Mouse (Mus musculus): ENCODE measurements around the gene Ciapin1. TPM values are rescaled to one million over a fixed set of nuclear protein-coding genes. Genes with fewer than 3 reads are reported as not detected.

The Ciapin1 gene
- total and polyA plus RNA-seq, 2 experiments = 11.9 to 48.9 TPM

DNA sequence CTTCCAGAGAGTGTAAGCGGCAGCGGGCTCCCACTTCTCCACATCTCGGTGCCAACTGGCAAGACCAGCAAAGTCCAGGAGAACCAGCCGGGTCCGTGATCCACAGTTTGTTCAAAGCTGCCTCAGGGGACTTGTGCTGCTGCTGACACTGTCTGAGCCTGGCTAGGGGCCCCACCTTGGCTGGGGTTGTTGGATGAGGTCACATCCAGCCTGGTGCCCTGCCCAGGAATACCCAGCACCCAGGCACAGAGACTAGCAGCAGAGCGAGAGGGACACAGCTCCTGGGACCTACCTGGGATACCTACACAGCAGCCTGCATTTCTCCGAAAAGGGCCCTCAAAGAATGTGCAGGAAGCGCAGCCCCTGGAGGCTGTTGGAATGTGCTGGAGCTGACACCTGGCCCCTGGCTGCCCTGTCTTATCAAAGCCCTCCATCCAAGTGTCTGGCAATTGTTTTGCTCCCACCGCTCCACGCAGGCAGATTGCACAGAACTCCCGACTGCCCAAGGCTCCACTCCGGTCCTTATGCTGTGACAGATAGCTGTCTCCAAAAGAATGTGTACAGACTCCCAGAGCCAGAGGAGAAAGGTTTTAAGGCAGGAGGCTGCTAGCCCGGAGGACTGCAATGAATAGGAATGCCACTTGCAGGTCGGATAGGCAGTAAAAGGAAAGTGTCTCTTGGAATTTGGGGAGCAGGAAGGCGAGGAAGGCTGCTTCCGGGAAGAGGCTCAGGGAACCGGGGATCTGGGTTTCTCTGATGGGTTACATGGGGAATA is 37.1 kb upstream of the Ciapin1 start:
- Histone ChIP-seq H3K36me3 (ENCODE audit: control insufficient read depth, insufficient read depth, low read length) (no peaks in the 10 kb centered on the region), H3K9ac (ENCODE audit: low read depth, low read length) (peak overlapping the region; percentile 56), H3K4me3 (ENCODE audit: insufficient read depth, low read depth, low read length) (peak overlapping the region; percentile 54), H3K79me2 (ENCODE audit: control insufficient read depth, insufficient read depth, low read length) (no peaks in the 10 kb centered on the region), H3K27me3 (ENCODE audit: control insufficient read depth, insufficient read depth, low read length) (no peaks in the 10 kb centered on the region; the same call in 1 of the 2 replicates), H3K27ac (replicated peaks; ENCODE audit: insufficient read depth, low read depth, low read length) (no peak overlapping the region), H3K4me1 (ENCODE audit: control insufficient read depth, insufficient read depth, low read length) (no peaks in the 10 kb centered on the region; the same call in none of the 2 replicates)
- DNase-seq (ENCODE audit: extremely low read depth, low read depth, low spot score) = no peak
- 24% methylated on average over 17 of the region's 17 CpGs for WGBS
- TF ChIP-seq CTCF (IDR thresholded peaks at IDR 0.05; ENCODE audit: low read depth, low read length) = no peak
- TF ChIP-seq POLR2A (IDR thresholded peaks at IDR 0.05; ENCODE audit: extremely low read depth, insufficient read depth, low read length) = no peak

- DNase-seq (ENCODE audit: extremely low read depth, low read depth, low spot score) = peak; percentile 50
- Histone ChIP-seq H3K4me3 (ENCODE audit: insufficient read depth, low read depth, low read length) (no peak overlapping the region), H3K27ac (replicated peaks; ENCODE audit: insufficient read depth, low read depth, low read length) (no peak overlapping the region), H3K79me2 (ENCODE audit: control insufficient read depth, insufficient read depth, low read length) (no peaks in the 10 kb centered on the region), H3K36me3 (ENCODE audit: control insufficient read depth, insufficient read depth, low read length) (no peaks in the 10 kb centered on the region), H3K4me1 (ENCODE audit: control insufficient read depth, insufficient read depth, low read length) (no peaks in the 10 kb centered on the region; the same call in none of the 2 replicates), H3K27me3 (ENCODE audit: control insufficient read depth, insufficient read depth, low read length) (no peaks in the 10 kb centered on the region; the same call in 1 of the 2 replicates), H3K9ac (ENCODE audit: low read depth, low read length) (no peak overlapping the region)
- TF ChIP-seq POLR2A (IDR thresholded peaks at IDR 0.05; ENCODE audit: extremely low read depth, insufficient read depth, low read length) = no peak
- TF ChIP-seq CTCF (IDR thresholded peaks at IDR 0.05; ENCODE audit: low read depth, low read length) = peak; percentile 91
- 14% methylated on average over 6 of the region's 6 CpGs for WGBS
These were observed 36.2 kb upstream of the Ciapin1 start for GRCm38 (mm10) chr8:94874358-94874757.

DNA sequence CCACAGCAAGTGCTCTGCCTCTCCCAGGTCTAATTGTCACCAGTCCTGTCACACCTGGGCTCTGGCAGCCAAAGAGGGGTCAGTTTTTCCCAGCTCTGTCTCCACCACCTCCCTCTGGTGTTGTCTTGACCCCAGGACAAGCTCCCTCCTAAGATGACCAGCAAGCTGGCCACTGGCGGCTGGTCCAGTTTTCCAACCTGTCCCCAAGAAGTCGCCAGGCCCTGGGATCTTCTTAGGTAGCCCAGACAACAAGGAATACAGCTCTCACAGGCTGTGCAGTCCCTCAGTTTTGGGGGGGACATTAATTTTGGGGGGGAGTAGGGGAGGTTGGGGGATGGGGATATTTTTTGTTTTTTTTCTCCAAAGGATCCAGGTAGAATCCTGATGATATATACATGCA is 34.4 kb upstream of the Ciapin1 start:
- no peaks in the 10 kb centered on the region; the same call in 1 of the 2 replicates for H3K27me3 ChIP-seq (ENCODE audit: control insufficient read depth, insufficient read depth, low read length)
- DNase-seq (ENCODE audit: extremely low read depth, low read depth, low spot score) = no peak
- WGBS = 94% methylated on average over 2 of the region's 2 CpGs
- H3K27ac ChIP-seq (replicated peaks; ENCODE audit: insufficient read depth, low read depth, low read length) = no peak overlapping the region
- H3K9ac ChIP-seq (ENCODE audit: low read depth, low read length) = no peak overlapping the region
- no peaks in the 10 kb centered on the region for H3K79me2 ChIP-seq (ENCODE audit: control insufficient read depth, insufficient read depth, low read length)
- TF ChIP-seq CTCF (IDR thresholded peaks at IDR 0.05; ENCODE audit: low read depth, low read length) = no peak
- no peak for TF ChIP-seq POLR2A (IDR thresholded peaks at IDR 0.05; ENCODE audit: extremely low read depth, insufficient read depth, low read length)
- H3K36me3 ChIP-seq (ENCODE audit: control insufficient read depth, insufficient read depth, low read length) = no peaks in the 10 kb centered on the region
- H3K4me1 ChIP-seq (ENCODE audit: control insufficient read depth, insufficient read depth, low read length) = no peaks in the 10 kb centered on the region; the same call in none of the 2 replicates
- H3K4me3 ChIP-seq (ENCODE audit: insufficient read depth, low read depth, low read length) = no peak overlapping the region

DNA sequence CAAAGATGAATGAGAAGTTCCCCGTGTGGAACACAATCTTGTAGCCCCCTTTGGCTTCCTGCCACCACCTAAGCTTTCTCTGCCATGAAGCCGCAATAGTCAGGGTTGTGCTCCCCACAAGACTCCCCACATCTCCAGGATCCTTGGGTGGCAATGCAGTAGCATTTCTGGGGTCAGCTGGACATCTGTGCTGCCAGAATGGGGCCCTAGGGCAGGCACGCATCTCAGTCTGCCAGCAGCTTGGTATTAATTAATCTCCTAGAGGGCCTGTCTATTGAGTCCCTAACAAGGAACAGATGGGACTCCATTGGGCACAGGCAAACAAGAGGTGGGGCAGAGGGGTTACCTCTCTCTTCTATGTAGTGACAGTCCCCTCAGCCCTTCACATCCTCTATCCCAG is 34.0 kb upstream of the Ciapin1 start:
- 83% methylated on average over 3 of the region's 3 CpGs for WGBS
- no peaks in the 10 kb centered on the region; the same call in none of the 2 replicates for H3K4me1 ChIP-seq (ENCODE audit: control insufficient read depth, insufficient read depth, low read length)
- no peak overlapping the region for H3K27ac ChIP-seq (replicated peaks; ENCODE audit: insufficient read depth, low read depth, low read length)
- no peaks in the 10 kb centered on the region for H3K36me3 ChIP-seq (ENCODE audit: control insufficient read depth, insufficient read depth, low read length)
- H3K27me3 ChIP-seq (ENCODE audit: control insufficient read depth, insufficient read depth, low read length) = no peaks in the 10 kb centered on the region; the same call in 1 of the 2 replicates
- H3K4me3 ChIP-seq (ENCODE audit: insufficient read depth, low read depth, low read length) = no peak overlapping the region
- DNase-seq (ENCODE audit: extremely low read depth, low read depth, low spot score) = no peak
- H3K9ac ChIP-seq (ENCODE audit: low read depth, low read length) = no peak overlapping the region
- H3K79me2 ChIP-seq (ENCODE audit: control insufficient read depth, insufficient read depth, low read length) = no peaks in the 10 kb centered on the region
- no peak for TF ChIP-seq POLR2A (IDR thresholded peaks at IDR 0.05; ENCODE audit: extremely low read depth, insufficient read depth, low read length)
- TF ChIP-seq CTCF (IDR thresholded peaks at IDR 0.05; ENCODE audit: low read depth, low read length) = no peak

GRCm38 (mm10) chr8:94871108-94871894 is 33.1 kb upstream of the Ciapin1 start:
- Histone ChIP-seq H3K9ac (ENCODE audit: low read depth, low read length) (no peak overlapping the region), H3K79me2 (ENCODE audit: control insufficient read depth, insufficient read depth, low read length) (no peaks in the 10 kb centered on the region), H3K27me3 (ENCODE audit: control insufficient read depth, insufficient read depth, low read length) (no peaks in the 10 kb centered on the region; the same call in 1 of the 2 replicates), H3K4me1 (ENCODE audit: control insufficient read depth, insufficient read depth, low read length) (no peaks in the 10 kb centered on the region; the same call in none of the 2 replicates), H3K27ac (replicated peaks; ENCODE audit: insufficient read depth, low read depth, low read length) (no peak overlapping the region), H3K4me3 (ENCODE audit: insufficient read depth, low read depth, low read length) (0 out of 2 replicates have a peak overlapping the region, but pooled peaks have one; percentile 15), H3K36me3 (ENCODE audit: control insufficient read depth, insufficient read depth, low read length) (no peaks in the 10 kb centered on the region)
- TF ChIP-seq POLR2A (IDR thresholded peaks at IDR 0.05; ENCODE audit: extremely low read depth, insufficient read depth, low read length) (no peak), CTCF (IDR thresholded peaks at IDR 0.05; ENCODE audit: low read depth, low read length) (no peak)
- WGBS = 14% methylated on average over 7 of the region's 7 CpGs
- peak; percentile 17 for DNase-seq (ENCODE audit: extremely low read depth, low read depth, low spot score)

Data from liver, adult 2 months (tissue).